Mouse (Mus musculus): ENCODE measurements around the gene Slc39a1. TPM values are rescaled to one million over a fixed set of nuclear protein-coding genes. Genes with fewer than 3 reads are reported as not detected.
A peak's percentile ranks its signal among the peaks of the same experiment; 100 is the strongest.

Gene Slc39a1
- total and polyA plus RNA-seq, 2 experiments from 2014 or later: 51.6 to 72.0 TPM

GRCm38 (mm10) chr3:90211475-90212398 is 36.2 kb upstream of the Slc39a1 start:
- WGBS: 81% methylated on average over 13 of the region's 13 CpGs
- no peak overlapping the region for H3K9ac ChIP-seq

GRCm38 (mm10) chr3:90212723-90213122 is 35.2 kb upstream of the Slc39a1 start:
- peak overlapping the region; percentile 53 for H3K4me2 ChIP-seq (ENCODE audit: low read depth)
- H3K9me3 ChIP-seq (ENCODE audit: low read length): no peaks in the 10 kb centered on the region
- peak overlapping the region; percentile 74 for H3K4me3 ChIP-seq (ENCODE audit: low read depth, low read length)
- peaks cover 14% of the 10 kb centered on the region for H3K4me1 ChIP-seq (ENCODE audit: insufficient read depth)
- peaks cover 44% of the 10 kb centered on the region for H3K36me3 ChIP-seq (ENCODE audit: insufficient read depth)
- H3K9ac ChIP-seq: peak overlapping the region; percentile 91
- H3K27ac ChIP-seq (ENCODE audit: low read depth, low read length): peak overlapping the region; percentile 85; the same call in 1 of the 2 replicates
- ATAC-seq (no peak), DNase-seq (no peak)
- WGBS: 23% methylated on average over 5 of the region's 5 CpGs
- TF ChIP-seq CTCF (IDR thresholded peaks at IDR 0.05; ENCODE audit: low read depth): no peak
- H3K27me3 ChIP-seq (ENCODE audit: insufficient read depth, low read length): no peaks in the 10 kb centered on the region

More at GRCm38 (mm10) chr3:90211475-90212398, 36.2 kb upstream of the Slc39a1 start:
- Histone ChIP-seq H3K4me1 (ENCODE audit: insufficient read depth) (peaks cover 14% of the 10 kb centered on the region), H3K27me3 (ENCODE audit: insufficient read depth, low read length) (no peaks in the 10 kb centered on the region), H3K4me3 (ENCODE audit: low read depth, low read length) (no peak overlapping the region), H3K36me3 (ENCODE audit: insufficient read depth) (peaks cover 46% of the 10 kb centered on the region), H3K4me2 (ENCODE audit: low read depth) (peak overlapping the region; percentile 53), H3K9me3 (ENCODE audit: low read length) (no peaks in the 10 kb centered on the region), H3K27ac (ENCODE audit: low read depth, low read length) (no peak overlapping the region)
- DNase-seq (no peak), ATAC-seq (no peak)
- TF ChIP-seq CTCF (IDR thresholded peaks at IDR 0.05; ENCODE audit: low read depth): no peak

- Histone ChIP-seq H3K9me3 (ENCODE audit: low read length) (no peaks in the 10 kb centered on the region), H3K9ac (peak within 1 kb of the TSS; percentile 91), H3K27me3 (ENCODE audit: insufficient read depth, low read length) (no peaks in the 10 kb centered on the region), H3K36me3 (ENCODE audit: insufficient read depth) (peaks cover 38% of the 10 kb centered on the region), H3K4me1 (ENCODE audit: insufficient read depth) (peaks cover 14% of the 10 kb centered on the region), H3K27ac (ENCODE audit: low read depth, low read length) (peak within 1 kb of the TSS; percentile 85), H3K4me2 (ENCODE audit: low read depth) (peak within 1 kb of the TSS; percentile 53), H3K4me3 (ENCODE audit: low read depth, low read length) (peak within 1 kb of the TSS; percentile 74)
- ATAC-seq: peak; percentile 97
- DNase-seq: peak; percentile 96
- under 1% methylated on average over 42 of the region's 42 CpGs for WGBS
- no peak for TF ChIP-seq CTCF (IDR thresholded peaks at IDR 0.05; ENCODE audit: low read depth)
Observed at GRCm38 (mm10) chr3:90213377-90213866, 34.5 kb upstream of the Slc39a1 start, which contains the start of the genes Rps27 and Rab13. Gene Rps27, minus strand, starts transcription at chr3:90213651. Gene Rab13, plus strand, starts transcription at chr3:90213695.

GRCm38 (mm10) chr3:90213956-90214684 is 33.9 kb upstream of the Slc39a1 start:
- no peak for TF ChIP-seq CTCF (IDR thresholded peaks at IDR 0.05; ENCODE audit: low read depth)
- Histone ChIP-seq H3K9ac (peak overlapping the region; percentile 91), H3K4me3 (ENCODE audit: low read depth, low read length) (peak overlapping the region; percentile 74), H3K27ac (ENCODE audit: low read depth, low read length) (peak overlapping the region; percentile 85), H3K36me3 (ENCODE audit: insufficient read depth) (peaks cover 31% of the 10 kb centered on the region), H3K9me3 (ENCODE audit: low read length) (no peaks in the 10 kb centered on the region), H3K4me1 (ENCODE audit: insufficient read depth) (peaks cover 14% of the 10 kb centered on the region), H3K27me3 (ENCODE audit: insufficient read depth, low read length) (no peaks in the 10 kb centered on the region), H3K4me2 (ENCODE audit: low read depth) (peak overlapping the region; percentile 53)
- 11% methylated on average over 12 of the region's 12 CpGs for WGBS
- no peak for DNase-seq
- peak; percentile 28; the same call in 1 of the 2 replicates for ATAC-seq

GRCm38 (mm10) chr3:90215825-90216380 is 32.1 kb upstream of the Slc39a1 start:
- ATAC-seq (no peak), DNase-seq (no peak)
- Histone ChIP-seq H3K9ac (no peak overlapping the region), H3K27me3 (ENCODE audit: insufficient read depth, low read length) (no peaks in the 10 kb centered on the region), H3K4me3 (ENCODE audit: low read depth, low read length) (no peak overlapping the region), H3K4me2 (ENCODE audit: low read depth) (no peak overlapping the region), H3K27ac (ENCODE audit: low read depth, low read length) (no peak overlapping the region), H3K4me1 (ENCODE audit: insufficient read depth) (peaks cover 19% of the 10 kb centered on the region), H3K9me3 (ENCODE audit: low read length) (no peaks in the 10 kb centered on the region), H3K36me3 (ENCODE audit: insufficient read depth) (peaks cover 15% of the 10 kb centered on the region)
- WGBS: 36% methylated on average over 1 of the region's 1 CpGs
- no peak for TF ChIP-seq CTCF (IDR thresholded peaks at IDR 0.05; ENCODE audit: low read depth)

- H3K27ac ChIP-seq (ENCODE audit: low read depth, low read length): peak overlapping the region; percentile 52; the same call in 1 of the 2 replicates
- no peaks in the 10 kb centered on the region for H3K27me3 ChIP-seq (ENCODE audit: insufficient read depth, low read length)
- H3K4me2 ChIP-seq (ENCODE audit: low read depth): peak overlapping the region; percentile 78
- peak overlapping the region; percentile 41; the same call in 1 of the 2 replicates for H3K9ac ChIP-seq
- no peaks in the 10 kb centered on the region for H3K36me3 ChIP-seq (ENCODE audit: insufficient read depth)
- DNase-seq: peak; percentile 82
- TF ChIP-seq CTCF (IDR thresholded peaks at IDR 0.05; ENCODE audit: low read depth): peak; percentile 77
- H3K4me3 ChIP-seq (ENCODE audit: low read depth, low read length): peak overlapping the region; percentile 37
- ATAC-seq: peak; percentile 80
- H3K9me3 ChIP-seq (ENCODE audit: low read length): no peaks in the 10 kb centered on the region
- H3K4me1 ChIP-seq (ENCODE audit: insufficient read depth): 0 out of 2 replicates have a peak, but pooled peaks cover 5% of the 10 kb centered on the region
- WGBS: 13% methylated on average over 6 of the region's 6 CpGs
Observed at GRCm38 (mm10) chr3:90220088-90220487, 27.9 kb upstream of the Slc39a1 start.

Data from forebrain, postnatal 0 days (tissue).